Mouse (Mus musculus): ENCODE data around the gene Eef1akmt3.

Eef1akmt3 gene

GRCm38 (mm10) chr10:127054646-127055045 is 13.3 kb upstream of the Eef1akmt3 start:
- no peak for DNase-seq (ENCODE audit: low read depth, low spot score)

GRCm38 (mm10) chr10:127050119-127050474 is 8.8 kb upstream of the Eef1akmt3 start:
- no peak for DNase-seq (ENCODE audit: low read depth, low spot score)

GRCm38 (mm10) chr10:127049395-127050118 is 8.2 kb upstream of the Eef1akmt3 start:
- peak; percentile 65 for DNase-seq (ENCODE audit: low read depth, low spot score)

- DNase-seq (ENCODE audit: low read depth, low spot score): peak; percentile 34
Measured at GRCm38 (mm10) chr10:127048608-127049394, 7.5 kb upstream of the Eef1akmt3 start.

GRCm38 (mm10) chr10:127047954-127048353 is 6.6 kb upstream of the Eef1akmt3 start, which contains the start of gene Cyp27b1:
Cyp27b1 (plus strand) TSS chr10:127048250.
- DNase-seq (ENCODE audit: low read depth, low spot score): no peak

- DNase-seq (ENCODE audit: low read depth, low spot score): no peak
Measured at GRCm38 (mm10) chr10:127043187-127043586, 1.9 kb upstream of the Eef1akmt3 start.

- no peak for DNase-seq (ENCODE audit: low read depth, low spot score)
Measured at GRCm38 (mm10) chr10:127042468-127043115, 1.3 kb upstream of the Eef1akmt3 start.

- peak; percentile 92 for DNase-seq (ENCODE audit: low read depth, low spot score)
Measured at GRCm38 (mm10) chr10:127041774-127042338, 543 bp upstream of the Eef1akmt3 start.

GRCm38 (mm10) chr10:127040569-127041214 is 621 bp downstream of the Eef1akmt3 start:
- DNase-seq (ENCODE audit: low read depth, low spot score): peak; percentile 29

- no peak for DNase-seq (ENCODE audit: low read depth, low spot score)
Measured at GRCm38 (mm10) chr10:127037641-127038040, 3.7 kb downstream of the Eef1akmt3 start.

GRCm38 (mm10) chr10:127036273-127036672 is 5.0 kb downstream of the Eef1akmt3 start:
- DNase-seq (ENCODE audit: low read depth, low spot score): no peak

- no peak for DNase-seq (ENCODE audit: low read depth, low spot score)
Measured at GRCm38 (mm10) chr10:127033301-127033741, 8.0 kb downstream of the Eef1akmt3 start.

GRCm38 (mm10) chr10:127030336-127031296 is 10.7 kb downstream of the Eef1akmt3 start, which contains the start of gene Tsfm:
Tsfm (minus strand) TSS chr10:127030840.
- peak; percentile 94 for DNase-seq (ENCODE audit: low read depth, low spot score)

GRCm38 (mm10) chr10:127018422-127018821 is 22.9 kb downstream of the Eef1akmt3 start:
- no peak for DNase-seq (ENCODE audit: low read depth, low spot score)

- no peak for DNase-seq (ENCODE audit: low read depth, low spot score)
Measured at GRCm38 (mm10) chr10:127017071-127017470, 24.2 kb downstream of the Eef1akmt3 start.

- no peak for DNase-seq (ENCODE audit: low read depth, low spot score)
Measured at GRCm38 (mm10) chr10:127016488-127016887, 24.8 kb downstream of the Eef1akmt3 start.

GRCm38 (mm10) chr10:127003806-127004205 is 37.5 kb downstream of the Eef1akmt3 start:
- DNase-seq (ENCODE audit: low read depth, low spot score): no peak

GRCm38 (mm10) chr10:127003334-127003733 is 38.0 kb downstream of the Eef1akmt3 start:
- DNase-seq (ENCODE audit: low read depth, low spot score): no peak

GRCm38 (mm10) chr10:127002765-127003164 is 38.5 kb downstream of the Eef1akmt3 start:
- DNase-seq (ENCODE audit: low read depth, low spot score): no peak

- no peak for DNase-seq (ENCODE audit: low read depth, low spot score)
Measured at GRCm38 (mm10) chr10:127002056-127002455, 39.3 kb downstream of the Eef1akmt3 start.

All from CD4-positive, CD25-positive, alpha-beta regulatory T cell, adult 2 months (primary cell).